Mouse (Mus musculus) small intestine, adult 2 months (tissue): ENCODE data around the gene Hspa12a.

Experiments used
- CTCF ChIP-seq: fragments of 200-500 bp; IDR thresholded peaks from 2 replicates; pipeline ENCODE4 v1.5.1; 2012; ENCODE audit warnings: low read depth, mild to moderate bottlenecking, control low read depth, inconsistent platforms, low read length, moderate library complexity, mixed read lengths; ENCODE audit not compliant: insufficient replicate concordance, insufficient read length; ENCODE audit errors: extremely low read depth
- POLR2A ChIP-seq: fragments of 200-500 bp; IDR thresholded peaks from 2 replicates; pipeline ENCODE4 v1.6.1; 2012; ENCODE audit warnings: low read depth, mild to moderate bottlenecking, control low read depth, inconsistent platforms, low read length, moderate library complexity

DNA sequence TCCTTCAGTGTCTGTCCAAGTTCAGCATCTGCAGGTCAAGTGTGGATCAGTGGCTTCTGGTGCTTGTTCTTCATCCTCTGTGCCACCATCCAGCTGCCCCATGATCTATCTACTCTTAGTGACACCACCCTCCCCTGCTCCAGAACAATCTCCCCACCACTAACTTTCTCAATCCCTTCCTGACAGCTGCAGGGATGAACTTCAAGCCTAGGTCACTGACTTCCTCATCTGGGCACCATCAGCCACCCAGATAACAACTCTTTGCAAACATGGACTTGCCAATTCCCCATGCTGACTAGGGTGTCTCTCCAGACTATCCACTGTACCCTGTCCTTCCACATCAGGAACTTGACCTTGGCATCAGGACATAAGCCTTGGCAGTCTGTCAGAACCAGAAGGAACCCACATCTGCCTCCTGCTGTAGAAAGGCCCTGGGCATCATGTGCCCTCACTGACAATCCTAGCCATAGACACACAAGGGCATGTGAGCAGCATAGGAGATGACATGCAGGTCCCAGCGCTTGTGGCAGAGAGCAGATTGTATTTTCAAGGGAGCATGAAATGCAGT, 79.4 kb downstream of the Hspa12a start:
- no peak for TF ChIP-seq CTCF
- TF ChIP-seq POLR2A = no peak
